ENCODE assay signal across 10 mouse cellular contexts in the genomic region with DNA sequence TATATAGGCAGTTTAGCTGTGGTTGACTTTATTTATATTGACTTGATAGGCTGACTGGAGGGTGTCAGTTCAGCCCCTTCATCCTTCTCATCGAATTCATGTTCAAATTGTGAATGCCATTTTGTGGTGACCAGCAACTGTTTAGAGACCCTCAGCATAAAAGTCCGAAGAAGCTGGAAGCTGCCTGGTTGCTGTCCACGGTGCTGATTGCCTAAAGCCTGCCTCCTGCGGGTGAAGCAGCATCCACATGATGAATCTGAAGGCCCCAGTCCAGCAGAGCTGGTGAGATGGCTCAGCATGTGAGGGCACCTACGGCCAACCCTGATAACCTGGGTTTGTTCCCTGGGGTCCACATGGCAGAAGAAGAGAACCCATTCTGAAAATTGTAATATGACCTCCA. TPM values are rescaled to one million over a fixed set of nuclear protein-coding genes. Genes with fewer than 3 reads are reported as not detected.
DNase-seq lines count a peak whose midpoint lies in the region; ATAC-seq lines count a peak whose summit lies in the region.
"Had no signal": no experiment of that assay in that cellular context is flagged by ENCODE, and none has a peak within 500 bp of the region (broad histone marks: within the 10 kb centered on the region; RNA-seq: fewer than 3 reads in every experiment).

No protein-coding gene starts in this region.

- no peak overlapping the region for H3K9ac ChIP-seq in heart, embryonic 12.5 days
- H3K9ac ChIP-seq: heart, embryonic 15.5 days; neural tube, embryonic 12.5 days had no signal

- no peak overlapping the region for H3K27ac ChIP-seq in heart, embryonic 12.5 days (ENCODE audit: poor library complexity, severe bottlenecking)
- H3K27ac ChIP-seq: heart, embryonic 15.5 days; neural tube, embryonic 12.5 days had no signal

- peaks cover 7% of the 10 kb centered on the region; the same call in 1 of the 2 replicates for H3K4me1 ChIP-seq in heart, embryonic 12.5 days (replicated peaks)

- peak; percentile 2 to 48 for DNase-seq in heart, adult 18-20 months
- DNase-seq in urinary bladder, postnatal 25 days (ENCODE audit: low spot score), result peak; percentile 54
- no peak for DNase-seq in urinary bladder, adult 2 months (ENCODE audit: low spot score)
- DNase-seq in heart, postnatal 36 days, result peak; percentile 14 to 36
- DNase-seq in ovary, postnatal 14 days (ENCODE audit: low spot score), result peak; percentile 41
- no peak for DNase-seq in frontal cortex, adult 2 months (ENCODE audit: extremely low spot score in 1 of 2, low spot score in 1 of 2)

- no peak overlapping the region for H3K4me3 ChIP-seq in heart, embryonic 12.5 days
- H3K4me3 ChIP-seq: heart, embryonic 15.5 days; neural tube, embryonic 12.5 days had no signal

- intact Hi-C loops in heart, postnatal 36 days (cut with DNase I), result no loop called here

- H3K9me3 ChIP-seq in heart, embryonic 12.5 days (replicated peaks), result no peaks in the 10 kb centered on the region
- H3K9me3 ChIP-seq: heart, embryonic 15.5 days; neural tube, embryonic 12.5 days had no signal

- H3K36me3 ChIP-seq in heart, embryonic 12.5 days, result no peaks in the 10 kb centered on the region
- H3K36me3 ChIP-seq: heart, embryonic 15.5 days; neural tube, embryonic 12.5 days had no signal

- no peak overlapping the region for H3K4me2 ChIP-seq in heart, embryonic 12.5 days
- H3K4me2 ChIP-seq: heart, embryonic 15.5 days; neural tube, embryonic 12.5 days had no signal

- 13% methylated on average over 5 of the region's 5 CpGs for WGBS in heart, embryonic 12.5 days

- no peak for ATAC-seq in heart, embryonic 12.5 days (ENCODE audit: insufficient number of reproducible peaks, low FRiP score)
- ATAC-seq in megakaryocyte, adult 5-6 weeks (ENCODE audit: poor library complexity, severe bottlenecking), result no peak

- H3K27me3 ChIP-seq in heart, embryonic 12.5 days (replicated peaks), result peaks cover 21% of the 10 kb centered on the region

RNA-seq across cellular contexts. Expression of a gene that starts 4.1 kb away (rescaled TPM):
- total RNA-seq in heart, adult 18-20 months (2021), result not detected
- polyA plus RNA-seq in heart, embryonic 12.5 days (2016; fragmentation: Nextera tagmentation; extraction: Ambion mirVana), result not detected in 2 replicates
- polyA plus RNA-seq in urinary bladder, adult 2 months (2012; rRNA removed), result 33.9 and 35.3 TPM in 2 replicates
- not detected for total RNA-seq in heart, postnatal 36 days (2021)
- 0.04 and 0.10 TPM in 2 replicates for polyA plus RNA-seq in frontal cortex, adult 2 months (2012; rRNA removed)
- not detected in 2 replicates for total RNA-seq in megakaryocyte, adult 5-6 weeks (2015)
- not detected in 2 replicates for total RNA-seq in megakaryocyte, adult 5-6 weeks (2017)

RNA-seq across cellular contexts. Expression of a gene that starts 23.2 kb away (rescaled TPM):
- total RNA-seq in heart, adult 18-20 months (2021), result 10 to 100 TPM in 1 of 2 experiments, 1 to 10 TPM in 1; 9.6 to 10.0 TPM
- polyA plus RNA-seq in heart, embryonic 12.5 days (2016; fragmentation: Nextera tagmentation; extraction: Ambion mirVana), result 1.9 and 2.4 TPM in 2 replicates
- 6.5 and 6.8 TPM in 2 replicates for polyA plus RNA-seq in urinary bladder, adult 2 months (2012; rRNA removed)
- total RNA-seq in heart, postnatal 36 days (2021), result 1 to 10 TPM; 9.0 TPM
- polyA plus RNA-seq in frontal cortex, adult 2 months (2012; rRNA removed), result 25.5 and 26.5 TPM in 2 replicates
- total RNA-seq in megakaryocyte, adult 5-6 weeks (2015), result 4.7 and 5.3 TPM in 2 replicates
- 4.0 and 4.5 TPM in 2 replicates for total RNA-seq in megakaryocyte, adult 5-6 weeks (2017)

Comparison
In these comparisons a context has a peak if more than half of its experiments do, and no peak if none do; other contexts are left out.
1. DNase-seq: peak in heart, adult 18-20 months (2 of 2), urinary bladder, postnatal 25 days (single experiment), heart, postnatal 36 days (2 of 2) and ovary, postnatal 14 days (single experiment); none in urinary bladder, adult 2 months (single experiment) and frontal cortex, adult 2 months (0 of 2).